Mouse (Mus musculus) cortical plate, adult 2 months (tissue): Measurements from ENCODE around the gene 4931422A03Rik.

Experiments
- CTCF ChIP-seq: fragments of 200-500 bp; IDR thresholded peaks from 2 replicates; pipeline ENCODE4 v1.5.1; 2011; ENCODE audit warnings: mild to moderate bottlenecking, control low read depth, low read length; ENCODE audit not compliant: insufficient read depth; ENCODE audit errors: extremely low read depth
- POLR2A ChIP-seq: fragments of 200-500 bp; IDR thresholded peaks from 2 replicates; pipeline ENCODE4 v1.6.1; 2011; ENCODE audit warnings: mild to moderate bottlenecking, low read length, control low read depth; ENCODE audit not compliant: insufficient read depth; ENCODE audit errors: extremely low read depth

GRCm38 (mm10) chr2:104023096-104023495 is 5.1 kb downstream of the 4931422A03Rik start:
- TF ChIP-seq POLR2A, result no peak
- TF ChIP-seq CTCF, result no peak
